Mouse (Mus musculus): ENCODE data around the gene Abhd17a. TPM values are rescaled to one million over a fixed set of nuclear protein-coding genes. Genes with fewer than 3 reads are reported as not detected.
"Not testable (repeated sequence)": the region's sequence is repeated elsewhere in the genome, so short reads cannot be mapped to it uniquely, and the experiment has no call there.

Abhd17a gene
- polyA plus RNA-seq, 1 experiment from 2014 or later = 84.9 TPM

GRCm38 (mm10) chr10:80619465-80620244 is 29.5 kb upstream of the Abhd17a start:
- peaks cover 33% of the 10 kb centered on the region for H3K4me1 ChIP-seq
- peak overlapping the region; percentile 40; the same call in 1 of the 2 replicates for H3K27ac ChIP-seq (replicated peaks)
- WGBS = 32% methylated on average over 8 of the region's 8 CpGs
- H3K9me3 ChIP-seq = no peaks in the 10 kb centered on the region
- no peaks in the 10 kb centered on the region for H3K27me3 ChIP-seq (replicated peaks; ENCODE audit: low read depth, poor library complexity, severe bottlenecking)
- peaks cover 15% of the 10 kb centered on the region for H3K36me3 ChIP-seq (replicated peaks)
- peak overlapping the region; percentile 14; the same call in 1 of the 2 replicates for H3K4me3 ChIP-seq
- no peak for DNase-seq (ENCODE audit: low spot score)

DNA sequence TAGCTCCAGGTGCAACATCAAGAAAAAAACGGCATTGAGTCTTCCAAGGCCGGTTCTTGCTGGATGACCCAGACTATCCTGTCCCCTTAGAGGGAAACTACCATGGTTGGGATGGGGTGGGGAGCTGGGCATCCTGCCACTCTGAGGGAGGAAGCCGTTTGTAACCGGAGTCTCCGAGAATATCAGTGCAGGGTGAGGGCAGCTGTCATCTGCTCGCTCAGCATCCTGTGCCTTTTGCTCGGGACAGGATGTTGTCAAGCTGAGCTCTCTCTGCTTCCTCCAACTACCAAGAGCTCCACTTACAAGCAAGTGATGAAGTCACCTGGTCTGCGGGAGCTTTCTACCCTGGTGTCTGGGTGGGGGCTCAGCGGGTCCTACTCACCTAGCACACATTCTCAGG is 28.0 kb upstream of the Abhd17a start:
- H3K27me3 ChIP-seq (replicated peaks; ENCODE audit: low read depth, poor library complexity, severe bottlenecking) = no peaks in the 10 kb centered on the region
- no peak overlapping the region for H3K27ac ChIP-seq (replicated peaks)
- peaks cover 18% of the 10 kb centered on the region for H3K4me1 ChIP-seq
- WGBS = 77% methylated on average over 9 of the region's 9 CpGs
- no peaks in the 10 kb centered on the region for H3K9me3 ChIP-seq
- DNase-seq (ENCODE audit: low spot score) = no peak
- no peak overlapping the region for H3K4me3 ChIP-seq
- H3K36me3 ChIP-seq (replicated peaks) = peaks cover 30% of the 10 kb centered on the region

DNA sequence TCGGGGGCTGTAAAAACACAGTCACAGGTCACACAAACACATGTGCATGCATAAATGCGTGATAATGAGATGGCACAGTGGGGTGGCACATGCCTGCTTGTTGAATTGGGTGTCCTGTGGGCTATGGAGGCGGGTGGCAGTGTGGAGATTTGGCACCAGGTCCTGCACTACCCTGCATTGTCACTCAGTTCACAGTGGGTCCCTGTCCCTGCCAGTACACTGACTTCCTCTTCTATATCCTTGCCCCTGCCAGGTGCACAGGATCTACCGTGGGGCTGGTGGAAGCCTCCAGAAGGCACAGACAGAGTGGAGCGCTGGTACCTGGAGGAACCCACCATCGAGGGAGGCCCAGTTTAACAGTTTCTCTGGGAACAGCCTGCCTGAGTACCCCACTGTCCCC is 24.2 kb upstream of the Abhd17a start:
- H3K9me3 ChIP-seq = no peaks in the 10 kb centered on the region
- no peak overlapping the region for H3K27ac ChIP-seq (replicated peaks)
- H3K4me1 ChIP-seq = no peaks in the 10 kb centered on the region
- peak overlapping the region; percentile 11; the same call in 1 of the 2 replicates for H3K4me3 ChIP-seq
- WGBS = 86% methylated on average over 6 of the region's 6 CpGs
- peaks cover 68% of the 10 kb centered on the region for H3K36me3 ChIP-seq (replicated peaks)
- no peak for DNase-seq (ENCODE audit: low spot score)
- H3K27me3 ChIP-seq (replicated peaks; ENCODE audit: low read depth, poor library complexity, severe bottlenecking) = no peaks in the 10 kb centered on the region

- WGBS = 80% methylated on average over 3 of the region's 3 CpGs
- no peaks in the 10 kb centered on the region for H3K9me3 ChIP-seq
Measured at GRCm38 (mm10) chr10:80613821-80614220, 23.7 kb upstream of the Abhd17a start.

DNA sequence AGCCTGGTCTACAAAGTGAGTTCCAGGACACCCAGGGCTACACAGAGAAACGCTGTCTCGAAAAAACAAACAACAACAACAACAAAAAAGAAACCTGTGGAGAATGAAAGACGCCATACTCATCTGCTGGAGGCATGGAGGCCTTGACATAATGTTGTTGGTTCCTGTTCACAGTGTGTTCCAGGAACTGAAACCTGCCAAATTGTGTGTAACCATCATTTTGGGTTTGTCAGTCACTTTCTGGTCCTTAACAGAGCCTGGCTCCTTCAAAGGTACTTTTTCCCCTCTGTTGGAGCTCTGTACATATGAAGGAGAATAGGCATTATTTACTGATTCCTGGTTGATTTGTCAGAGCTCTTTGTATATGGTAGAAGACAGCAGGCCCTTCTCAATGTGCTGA is 21.8 kb upstream of the Abhd17a start:
- H3K9me3 ChIP-seq = no peaks in the 10 kb centered on the region
- H3K27ac ChIP-seq (replicated peaks) = no peak overlapping the region
- no peaks in the 10 kb centered on the region for H3K27me3 ChIP-seq (replicated peaks; ENCODE audit: low read depth, poor library complexity, severe bottlenecking)
- peaks cover 92% of the 10 kb centered on the region for H3K36me3 ChIP-seq (replicated peaks)
- 90% methylated on average over 3 of the region's 3 CpGs for WGBS
- H3K4me1 ChIP-seq = no peaks in the 10 kb centered on the region
- no peak for DNase-seq (ENCODE audit: low spot score)
- H3K4me3 ChIP-seq = no peak overlapping the region

More at GRCm38 (mm10) chr10:80613821-80614220, 23.7 kb upstream of the Abhd17a start:
- Histone ChIP-seq H3K27me3 (replicated peaks; ENCODE audit: low read depth, poor library complexity, severe bottlenecking) (no peaks in the 10 kb centered on the region), H3K4me1 (no peaks in the 10 kb centered on the region), H3K27ac (replicated peaks) (no peak overlapping the region), H3K36me3 (replicated peaks) (peaks cover 73% of the 10 kb centered on the region), H3K4me3 (no peak overlapping the region)
- no peak for DNase-seq (ENCODE audit: low spot score)

DNA sequence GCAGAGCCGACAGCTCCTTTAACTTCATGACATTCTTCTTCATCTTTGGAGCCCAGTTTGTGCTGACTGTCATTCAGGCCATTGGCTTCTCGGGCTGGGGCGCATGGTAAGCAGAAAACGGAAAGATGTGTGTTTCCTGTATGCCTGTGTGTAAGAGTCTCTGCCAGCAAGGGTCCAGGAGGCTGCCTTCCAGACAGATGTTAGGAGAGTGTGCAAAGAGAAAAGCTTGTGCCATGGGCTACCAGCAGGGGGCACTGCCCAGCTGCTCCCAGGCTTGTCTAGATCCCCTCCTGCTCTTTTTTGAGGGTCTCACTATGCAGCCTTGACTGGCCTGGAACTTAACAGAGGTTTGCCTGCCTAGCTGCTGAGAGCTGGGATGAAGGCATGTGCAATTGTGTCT is 20.9 kb upstream of the Abhd17a start:
- peak; percentile 66 for DNase-seq (ENCODE audit: low spot score)
- Histone ChIP-seq H3K36me3 (replicated peaks) (peaks cover 99% of the 10 kb centered on the region), H3K4me3 (no peak overlapping the region), H3K27ac (replicated peaks) (no peak overlapping the region), H3K4me1 (no peaks in the 10 kb centered on the region), H3K9me3 (no peaks in the 10 kb centered on the region), H3K27me3 (replicated peaks; ENCODE audit: low read depth, poor library complexity, severe bottlenecking) (no peaks in the 10 kb centered on the region)
- 76% methylated on average over 4 of the region's 4 CpGs for WGBS

DNA sequence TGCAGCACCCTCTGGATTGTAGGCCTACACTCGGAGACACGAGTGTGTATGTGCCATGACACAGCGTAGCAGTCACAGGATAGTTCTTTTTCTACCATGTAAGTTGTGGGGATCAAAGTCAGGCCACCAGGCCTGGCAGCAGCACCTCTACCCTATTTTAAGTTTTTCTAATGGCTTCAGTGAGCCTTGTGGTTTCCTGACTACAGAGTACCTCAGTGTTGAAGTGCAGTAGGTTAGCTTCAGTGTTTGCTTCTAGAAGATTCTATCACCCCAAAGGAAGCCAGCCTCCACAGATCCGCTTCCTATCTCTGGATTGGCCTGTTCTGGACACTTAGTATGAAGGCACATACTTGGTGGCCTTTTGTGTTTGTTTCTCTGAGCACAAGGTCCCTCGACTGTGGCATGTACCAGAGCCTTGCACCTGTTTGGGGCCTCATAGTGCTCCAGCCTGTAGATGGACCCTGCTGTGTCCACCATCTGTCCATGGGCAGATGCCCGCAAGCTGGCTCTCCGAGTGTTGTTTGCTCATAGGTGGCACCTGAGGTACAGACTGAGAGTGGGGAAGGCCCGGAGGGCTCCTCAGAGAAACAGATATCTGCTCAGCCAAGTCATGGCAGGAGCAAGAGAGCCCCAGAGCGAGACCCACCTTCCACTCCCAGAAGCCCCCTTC is 20.1 kb upstream of the Abhd17a start:
- Histone ChIP-seq H3K27me3 (replicated peaks; ENCODE audit: low read depth, poor library complexity, severe bottlenecking) (no peaks in the 10 kb centered on the region), H3K27ac (replicated peaks) (no peak overlapping the region), H3K36me3 (replicated peaks) (peaks cover 95% of the 10 kb centered on the region), H3K4me3 (no peak overlapping the region), H3K9me3 (no peaks in the 10 kb centered on the region), H3K4me1 (no peaks in the 10 kb centered on the region)
- 92% methylated on average over 9 of the region's 9 CpGs for WGBS
- no peak for DNase-seq (ENCODE audit: low spot score)

DNA sequence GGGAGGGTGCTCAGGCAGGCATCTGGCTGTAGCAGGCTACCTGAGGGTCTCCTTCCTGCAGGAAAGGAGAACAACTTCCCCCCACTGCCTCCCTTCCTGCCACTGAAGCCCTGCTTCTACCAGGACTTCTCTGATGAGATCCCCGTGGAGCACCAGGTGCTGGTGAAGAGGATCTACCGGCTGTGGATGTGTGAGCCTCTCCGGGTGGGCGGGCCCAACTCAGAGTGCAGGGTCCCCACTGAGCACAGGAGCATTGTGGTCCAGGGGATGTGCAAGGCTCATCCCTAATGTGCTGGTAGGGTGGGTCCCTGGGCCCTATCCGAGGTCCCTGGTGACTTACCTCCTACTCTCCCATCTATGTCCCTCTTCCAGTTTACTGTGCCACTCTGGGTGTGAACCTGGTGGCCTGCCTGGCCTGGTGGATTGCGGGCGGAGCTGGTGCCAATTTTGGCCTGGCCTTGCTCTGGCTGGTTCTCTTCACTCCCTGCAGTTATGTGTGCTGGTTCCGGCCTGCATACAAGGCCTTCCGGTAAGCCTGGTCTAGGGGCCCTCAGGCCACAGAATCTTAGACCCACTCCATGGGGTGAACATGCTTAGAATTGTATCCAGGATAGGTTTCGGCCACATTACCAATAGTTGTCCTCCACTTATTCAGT is 19.3 kb upstream of the Abhd17a start:
- H3K4me3 ChIP-seq = no peak overlapping the region
- peaks cover 94% of the 10 kb centered on the region for H3K36me3 ChIP-seq (replicated peaks)

DNA sequence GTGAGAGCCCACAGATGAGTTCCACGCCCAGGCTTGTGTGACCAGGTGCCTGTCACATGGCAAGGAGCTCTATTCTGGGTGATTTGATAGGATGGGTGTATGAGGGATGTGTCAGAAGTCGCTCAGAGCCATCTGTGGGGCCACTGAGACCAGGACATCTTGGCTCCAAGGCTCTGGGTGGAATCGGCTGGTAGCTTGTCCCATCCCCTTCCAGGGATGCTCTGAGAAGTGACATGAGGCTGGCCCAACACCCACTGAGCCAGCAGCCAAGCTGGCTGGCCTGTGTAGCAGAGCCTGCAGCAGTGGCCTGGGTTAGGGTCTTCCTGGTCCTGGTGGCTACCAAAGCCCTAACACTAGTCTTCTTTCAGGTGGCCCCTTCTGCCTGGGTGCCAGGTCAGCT is 18.3 kb upstream of the Abhd17a start:
- H3K36me3 ChIP-seq (replicated peaks) = peaks cover 85% of the 10 kb centered on the region
- no peak overlapping the region for H3K27ac ChIP-seq (replicated peaks)
- WGBS = 84% methylated on average over 3 of the region's 3 CpGs
- no peaks in the 10 kb centered on the region for H3K9me3 ChIP-seq
- H3K4me1 ChIP-seq = peaks cover 15% of the 10 kb centered on the region
- no peak overlapping the region for H3K4me3 ChIP-seq
- no peak for DNase-seq (ENCODE audit: low spot score)
- H3K27me3 ChIP-seq (replicated peaks; ENCODE audit: low read depth, poor library complexity, severe bottlenecking) = no peaks in the 10 kb centered on the region

More for the DNA sequence above, 19.3 kb upstream of the Abhd17a start:
- 90% methylated on average over 10 of the region's 10 CpGs for WGBS
- H3K4me1 ChIP-seq = peaks cover 5% of the 10 kb centered on the region
- H3K27ac ChIP-seq (replicated peaks) = no peak overlapping the region
- no peak for DNase-seq (ENCODE audit: low spot score)
- no peaks in the 10 kb centered on the region for H3K9me3 ChIP-seq
- no peaks in the 10 kb centered on the region for H3K27me3 ChIP-seq (replicated peaks; ENCODE audit: low read depth, poor library complexity, severe bottlenecking)

DNA sequence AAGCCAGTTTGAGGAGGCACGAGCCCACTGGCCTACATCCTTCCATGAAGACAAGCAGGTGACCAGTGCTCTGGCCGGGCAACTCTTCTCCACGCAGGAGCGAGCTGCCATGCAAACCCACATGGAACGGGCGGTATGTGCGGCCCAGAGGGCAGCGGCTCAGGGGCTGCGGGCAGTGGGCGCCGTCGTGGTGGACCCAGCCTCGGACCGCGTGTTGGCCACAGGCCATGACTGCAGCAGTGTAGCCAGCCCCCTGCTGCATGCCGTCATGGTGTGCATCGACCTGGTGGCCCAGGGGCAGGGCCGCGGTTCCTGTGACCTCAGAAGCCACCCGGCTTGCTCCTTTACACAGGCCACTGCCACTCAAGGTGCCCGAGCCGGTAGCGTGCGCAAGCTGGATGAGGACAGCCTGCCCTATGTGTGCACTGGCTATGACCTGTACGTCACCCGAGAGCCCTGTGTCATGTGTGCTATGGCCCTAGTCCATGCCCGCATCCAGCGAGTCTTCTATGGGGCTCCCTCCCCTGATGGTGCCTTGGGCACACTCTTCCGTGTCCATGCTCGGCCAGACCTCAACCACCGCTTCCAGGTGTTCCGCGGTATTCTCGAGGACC is 16.7 kb upstream of the Abhd17a start:
- Histone ChIP-seq H3K4me1 (peaks cover 24% of the 10 kb centered on the region), H3K4me3 (no peak overlapping the region), H3K9me3 (no peaks in the 10 kb centered on the region), H3K27ac (replicated peaks) (no peak overlapping the region), H3K36me3 (replicated peaks) (peaks cover 69% of the 10 kb centered on the region), H3K27me3 (replicated peaks; ENCODE audit: low read depth, poor library complexity, severe bottlenecking) (no peaks in the 10 kb centered on the region)
- no peak for DNase-seq (ENCODE audit: low spot score)
- WGBS = 97% methylated on average over 34 of the region's 34 CpGs

GRCm38 (mm10) chr10:80606306-80606705 is 16.2 kb upstream of the Abhd17a start:
- H3K4me1 ChIP-seq = peaks cover 24% of the 10 kb centered on the region
- H3K9me3 ChIP-seq = no peaks in the 10 kb centered on the region
- no peaks in the 10 kb centered on the region for H3K27me3 ChIP-seq (replicated peaks; ENCODE audit: low read depth, poor library complexity, severe bottlenecking)
- H3K27ac ChIP-seq (replicated peaks) = no peak overlapping the region
- 94% methylated on average over 23 of the region's 23 CpGs for WGBS
- H3K4me3 ChIP-seq = no peak overlapping the region
- peaks cover 64% of the 10 kb centered on the region for H3K36me3 ChIP-seq (replicated peaks)
- no peak for DNase-seq (ENCODE audit: low spot score)

DNA sequence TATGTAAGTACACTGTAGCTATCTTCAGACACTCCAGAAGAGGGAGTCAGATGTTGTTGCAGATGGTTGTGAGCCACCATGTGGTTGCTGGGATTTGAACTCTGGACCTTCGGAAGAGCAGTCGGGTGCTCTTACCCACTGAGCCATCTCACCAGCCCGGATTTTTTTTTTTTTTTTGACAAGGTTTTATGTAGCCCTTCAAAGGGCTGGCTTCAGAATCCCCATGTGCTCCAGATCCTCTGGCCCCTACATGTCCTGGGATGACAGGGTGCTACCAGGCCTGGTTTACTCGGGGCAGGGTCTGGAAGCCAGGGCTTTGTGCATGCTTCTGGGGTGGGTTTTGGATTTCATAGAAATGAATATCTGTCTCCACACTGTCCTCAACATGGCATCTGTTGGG is 15.6 kb upstream of the Abhd17a start, which contains the start of gene Gm49322:
Gm49322 (plus strand) TSS at position 301 of the 400 bp plus-strand sequence.
- not testable (repeated sequence) for H3K9me3 ChIP-seq; H3K27ac ChIP-seq (replicated peaks); H3K27me3 ChIP-seq (replicated peaks; ENCODE audit: low read depth, poor library complexity, severe bottlenecking); DNase-seq (ENCODE audit: low spot score)
- WGBS = 88% methylated on average over 4 of the region's 4 CpGs
- Histone ChIP-seq H3K4me1 (peaks cover 24% of the 10 kb centered on the region), H3K4me3 (peak within 1 kb of the TSS; percentile 85; the same call in 1 of the 2 replicates), H3K36me3 (replicated peaks) (peaks cover 58% of the 10 kb centered on the region)

All from embryonic facial prominence, embryonic 10.5 days (tissue).